Mouse (Mus musculus): Measurements from ENCODE around the gene Gpatch3.

Gpatch3 gene

DNA sequence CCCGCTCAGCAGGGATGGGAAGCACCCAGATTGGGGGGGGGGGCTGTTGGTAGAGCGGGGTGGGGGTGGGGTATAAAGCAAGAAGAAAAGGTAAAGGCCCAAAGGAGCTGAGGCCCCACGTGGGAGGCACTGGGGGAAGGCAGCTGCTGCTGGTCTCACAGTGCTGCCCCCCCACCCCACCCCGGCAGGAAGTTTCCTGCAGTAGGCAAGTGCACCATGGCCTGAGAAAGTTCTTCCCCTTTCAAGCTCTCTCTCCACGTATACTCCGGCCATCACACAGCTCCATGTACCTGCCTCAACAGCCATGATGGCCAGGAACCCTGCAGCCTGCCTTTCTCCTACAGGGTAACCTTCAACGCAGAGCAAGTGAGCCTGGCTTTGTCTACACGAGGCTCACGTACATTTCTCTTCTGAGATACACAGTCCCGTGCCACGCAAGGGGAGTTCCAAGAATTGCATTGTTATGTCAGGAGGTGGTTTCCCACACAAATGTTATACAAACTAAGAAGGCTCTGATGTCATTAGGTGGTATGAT is 47.7 kb downstream of the Gpatch3 start:
- DNase-seq, result no peak

DNA sequence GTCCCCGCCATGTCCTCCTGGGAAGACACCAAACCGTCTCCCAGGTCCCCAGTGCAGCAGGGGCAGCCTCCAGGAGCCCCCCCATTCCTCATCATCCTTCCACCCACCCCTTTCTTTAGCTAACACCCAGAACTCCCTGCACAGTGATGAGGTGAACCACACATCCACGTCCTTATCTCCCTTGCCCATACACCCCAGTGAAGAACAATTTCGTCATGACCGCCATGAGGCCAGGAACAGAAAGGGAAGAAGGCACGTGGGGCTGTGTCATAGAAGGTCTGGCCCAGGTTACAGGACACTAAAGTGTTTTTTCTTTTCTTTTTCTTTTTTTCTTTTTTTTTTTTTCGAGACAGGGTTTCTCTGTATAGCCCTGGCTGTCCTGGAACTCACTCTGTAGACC is 50.3 kb downstream of the Gpatch3 start:
- DNase-seq, result no peak

DNA sequence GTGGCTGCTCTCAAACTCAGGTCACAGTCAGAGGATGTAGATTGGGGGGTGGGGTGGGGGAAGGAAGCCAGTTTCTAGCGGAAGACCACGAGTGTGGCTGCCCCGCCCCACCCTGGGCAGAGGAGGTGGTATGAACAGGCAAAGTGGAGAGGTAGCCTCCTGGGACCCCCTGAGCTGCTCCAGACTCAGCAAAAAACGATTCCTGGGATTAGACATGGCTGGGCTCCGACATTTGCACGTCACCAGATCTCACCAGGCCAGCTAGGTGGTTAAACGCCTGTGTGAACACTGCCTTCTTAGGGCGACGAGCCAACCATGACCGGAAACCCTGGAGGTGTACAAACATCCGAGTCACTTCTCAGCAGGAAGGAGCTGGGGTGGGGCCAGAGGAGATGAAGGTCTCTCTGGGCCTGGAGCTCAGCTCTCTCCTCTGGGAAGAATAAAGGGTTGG is 51.1 kb downstream of the Gpatch3 start:
- DNase-seq, result no peak

DNA sequence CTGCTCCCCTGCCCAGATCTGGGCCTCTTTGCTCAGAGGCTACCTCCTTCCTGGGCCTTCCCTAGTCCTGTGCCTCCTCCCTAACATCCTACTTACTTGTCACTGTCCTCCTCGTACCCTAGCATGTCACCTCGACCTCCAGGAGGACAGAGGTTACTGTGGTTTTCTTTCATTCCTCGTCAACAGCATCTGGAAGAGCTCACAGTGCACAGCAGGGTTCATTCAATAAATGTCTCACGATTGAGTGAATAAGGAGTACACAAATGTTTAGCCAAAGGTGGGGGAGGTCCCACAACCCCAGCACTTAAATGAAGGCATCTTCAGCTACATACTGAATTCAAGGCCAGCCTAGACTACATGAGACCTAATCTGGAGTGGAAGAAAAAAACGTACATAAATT is 51.7 kb downstream of the Gpatch3 start:
- no peak for DNase-seq

DNA sequence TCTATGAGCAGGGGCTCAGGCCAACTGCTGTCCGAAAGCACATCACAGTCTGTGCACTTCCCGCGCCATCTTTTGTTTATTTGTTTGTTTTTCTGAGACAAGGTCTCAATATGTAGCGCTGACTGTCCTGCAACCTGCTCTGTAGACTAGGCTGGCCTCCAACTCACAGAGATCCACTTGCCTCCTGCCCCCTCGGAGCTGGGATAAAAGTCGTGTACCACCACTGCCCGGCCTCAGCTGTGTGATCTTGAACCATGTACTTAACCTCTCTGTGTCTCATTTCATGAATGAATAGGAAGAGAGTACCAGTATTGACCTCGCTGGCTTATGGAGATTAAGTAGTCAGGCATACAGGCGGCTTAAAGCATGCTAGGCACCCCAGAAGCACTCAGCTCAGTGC is 52.1 kb downstream of the Gpatch3 start:
- DNase-seq, result no peak

DNA sequence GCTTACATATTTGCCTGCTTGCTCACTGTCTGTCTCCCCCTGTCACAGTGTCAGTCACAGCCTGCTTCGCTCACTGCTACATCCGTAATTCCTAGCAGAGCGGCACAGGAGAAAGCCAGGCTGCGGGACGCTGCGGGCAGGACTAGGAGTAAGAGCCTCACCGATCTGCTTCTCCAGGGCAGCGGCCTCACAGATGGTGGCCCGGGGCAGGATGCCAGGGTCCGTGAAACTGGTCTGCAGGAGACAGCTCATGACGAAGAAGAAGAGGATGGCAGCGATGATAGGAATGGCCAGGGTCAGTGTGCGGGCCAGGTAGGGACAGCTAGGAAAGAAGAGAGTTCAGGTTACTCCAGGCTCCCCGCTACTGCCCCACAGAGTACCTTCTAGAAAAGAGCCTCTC is 52.5 kb downstream of the Gpatch3 start:
- DNase-seq, result peak; percentile 86

DNA sequence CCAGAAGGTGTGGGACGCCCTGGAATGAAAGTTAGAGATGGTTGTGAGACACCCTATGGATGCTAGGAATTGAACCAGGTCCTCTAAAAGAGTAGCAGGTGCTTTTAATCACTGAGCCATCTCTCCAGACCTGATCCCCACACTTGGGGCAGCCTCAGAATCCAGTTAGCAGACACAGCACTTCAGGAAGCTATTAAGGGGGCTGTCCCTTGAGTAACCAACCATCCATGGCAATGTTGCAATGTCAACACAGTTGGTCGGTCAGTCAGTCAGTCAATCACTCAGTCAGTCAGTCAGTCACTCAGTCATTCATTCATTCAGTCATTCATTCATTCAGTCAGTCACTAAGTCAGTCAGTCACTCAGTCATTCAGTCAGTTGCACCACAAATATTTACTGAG is 54.0 kb downstream of the Gpatch3 start:
- peak; percentile 24 for DNase-seq

DNA sequence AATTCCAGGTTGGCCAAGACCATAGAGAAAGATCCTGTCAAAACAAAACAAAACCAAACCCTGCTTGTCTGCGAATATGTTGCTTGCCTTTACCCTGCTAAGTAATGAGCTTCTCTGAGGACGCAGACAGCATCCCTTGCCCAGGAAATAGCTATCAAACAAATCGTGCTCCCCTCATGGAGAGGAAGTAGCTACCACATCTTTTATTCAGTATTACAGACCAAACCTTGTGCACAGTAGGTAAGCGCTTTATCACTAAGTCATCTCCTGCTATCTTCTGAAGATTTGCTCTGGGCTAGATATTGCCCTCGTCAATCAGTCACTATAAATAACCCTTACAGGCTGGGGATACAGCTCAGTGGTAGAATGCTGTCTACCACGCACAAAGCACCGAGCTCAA is 54.6 kb downstream of the Gpatch3 start:
- peak; percentile 12 for DNase-seq

DNA sequence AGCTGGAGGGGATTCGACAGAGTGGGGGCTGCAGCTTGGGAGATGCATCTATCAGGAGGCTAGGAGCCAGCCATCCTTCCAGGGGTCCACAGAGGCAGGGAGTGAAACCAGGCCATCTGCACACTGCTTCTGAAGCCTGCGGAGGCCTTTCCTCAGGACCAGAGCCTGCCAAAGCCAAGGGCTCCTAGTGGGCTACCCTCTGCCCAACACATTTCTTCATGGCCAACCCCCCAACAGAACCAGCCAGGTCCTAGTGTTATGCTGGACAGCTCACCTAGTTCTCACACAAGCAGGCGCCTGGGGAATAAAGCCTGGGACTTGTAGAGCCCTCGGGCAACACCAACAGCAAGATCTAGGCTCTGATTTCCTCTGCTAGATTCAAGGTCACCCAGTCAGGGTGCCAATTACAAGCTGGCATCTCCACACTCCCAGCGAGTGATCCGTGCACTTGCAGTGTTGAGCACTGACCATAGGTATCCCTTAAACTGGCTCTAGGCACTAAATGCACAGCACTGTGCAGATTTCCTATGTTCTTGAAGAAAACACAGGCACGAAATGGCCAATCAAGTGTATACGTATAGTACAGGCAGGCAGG is 55.9 kb downstream of the Gpatch3 start:
- DNase-seq, result peak; percentile 82

DNA sequence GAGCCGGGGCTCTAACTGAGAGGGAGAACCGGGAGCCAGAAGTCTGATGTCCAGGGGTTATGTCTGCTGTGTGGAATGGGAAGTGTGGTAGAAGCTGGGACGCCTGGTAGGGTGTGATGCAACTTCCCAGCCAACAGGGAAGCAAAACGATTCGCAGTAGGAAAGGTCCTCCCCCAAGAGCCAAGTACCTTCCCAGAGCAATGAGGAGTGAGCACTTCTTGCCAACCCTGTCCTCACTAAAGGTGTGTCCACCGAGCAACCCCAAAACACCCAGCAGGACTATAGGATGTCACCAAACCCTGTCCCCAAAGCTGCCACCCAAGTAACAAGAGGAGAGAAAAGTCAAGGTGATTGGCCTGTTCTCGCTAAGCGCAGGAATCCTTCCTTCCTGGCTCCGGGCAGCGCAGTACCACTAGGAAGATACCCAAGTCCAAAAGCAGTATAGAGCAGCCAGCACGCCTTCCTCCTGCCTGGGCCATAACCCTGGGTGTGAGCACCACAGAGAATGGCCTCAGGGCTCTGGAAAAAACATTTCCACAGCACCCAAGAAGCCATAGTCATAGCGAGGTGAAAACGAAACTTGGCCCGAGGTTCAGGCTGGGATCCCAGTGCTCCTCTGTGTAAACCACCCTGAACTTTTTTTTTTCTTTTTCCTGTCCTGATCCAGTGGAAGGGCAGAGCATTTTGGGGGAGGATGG is 56.7 kb downstream of the Gpatch3 start:
- peak; percentile 44 for DNase-seq

DNA sequence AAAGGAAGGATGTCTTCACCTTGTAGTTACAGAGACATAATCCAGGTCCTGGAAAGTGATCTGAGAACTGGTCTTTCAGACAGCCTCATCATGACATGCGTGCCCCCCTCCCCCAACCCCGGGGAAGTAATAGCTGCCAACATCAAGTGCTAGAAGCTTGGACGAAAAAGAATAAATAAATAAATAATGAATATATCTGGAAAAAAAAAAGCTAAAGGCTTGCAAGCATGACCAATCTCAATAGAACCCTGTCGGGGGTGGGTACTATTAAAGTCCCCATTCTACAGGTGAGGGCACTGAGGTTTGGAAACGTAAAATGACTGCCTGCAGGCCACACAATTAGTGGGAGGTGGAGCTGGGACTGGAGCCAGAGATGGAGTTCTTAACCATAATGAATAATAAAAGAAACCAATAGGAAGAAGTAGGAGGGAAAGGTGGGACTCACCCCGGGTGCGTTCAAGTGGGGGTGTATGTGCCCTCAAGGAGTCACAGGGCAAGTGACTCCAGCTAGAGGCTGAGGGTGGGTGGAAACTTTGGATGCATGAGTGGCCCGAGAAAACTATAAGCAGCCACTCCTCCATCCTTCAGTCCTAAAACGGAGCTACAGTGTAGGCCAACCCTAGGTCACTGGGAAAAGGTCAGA is 57.3 kb downstream of the Gpatch3 start:
- DNase-seq, result peak; percentile 56

DNA sequence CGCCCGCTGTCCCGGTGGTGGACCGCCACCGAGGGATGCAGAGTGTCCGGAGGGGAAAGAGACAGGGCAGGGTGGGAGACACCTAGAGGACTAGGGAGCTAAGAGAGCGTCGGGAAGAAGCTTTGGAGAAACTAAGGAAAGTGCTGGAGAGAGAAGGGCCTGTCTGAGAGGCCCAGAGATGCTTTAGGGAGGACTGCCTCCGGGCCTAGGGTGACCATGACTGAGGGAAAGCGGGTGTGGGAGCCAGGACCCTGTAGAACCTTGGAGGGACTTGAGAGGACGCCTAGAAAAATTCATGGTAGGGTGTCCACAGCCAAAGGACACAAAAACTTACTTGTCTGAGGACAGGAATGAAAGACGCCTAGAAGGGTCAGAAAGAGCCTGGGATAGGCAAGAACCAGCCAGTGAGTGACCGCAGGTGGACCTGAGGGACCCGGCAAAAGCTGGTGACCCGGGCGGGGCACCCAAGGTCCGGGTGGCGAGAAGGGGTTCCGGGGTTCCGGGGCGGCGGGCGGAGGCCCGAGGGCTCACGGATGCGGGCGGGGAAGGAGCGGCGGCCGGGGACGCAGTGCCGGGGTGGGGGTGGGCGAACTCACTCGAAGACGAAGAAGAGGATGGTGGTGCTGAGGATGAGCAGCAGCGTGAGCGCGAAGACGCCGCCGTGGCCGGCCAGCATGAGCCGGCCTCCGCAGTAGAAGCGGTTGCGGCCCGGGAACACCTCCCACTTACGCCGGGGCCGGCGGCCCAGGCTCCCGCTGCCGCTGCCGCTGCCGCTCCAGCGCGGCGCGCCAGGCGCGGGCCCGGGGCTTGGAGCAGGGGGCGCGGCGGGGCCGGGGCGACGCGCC is 58.2 kb downstream of the Gpatch3 start:
- peak; percentile 30 for DNase-seq

DNA sequence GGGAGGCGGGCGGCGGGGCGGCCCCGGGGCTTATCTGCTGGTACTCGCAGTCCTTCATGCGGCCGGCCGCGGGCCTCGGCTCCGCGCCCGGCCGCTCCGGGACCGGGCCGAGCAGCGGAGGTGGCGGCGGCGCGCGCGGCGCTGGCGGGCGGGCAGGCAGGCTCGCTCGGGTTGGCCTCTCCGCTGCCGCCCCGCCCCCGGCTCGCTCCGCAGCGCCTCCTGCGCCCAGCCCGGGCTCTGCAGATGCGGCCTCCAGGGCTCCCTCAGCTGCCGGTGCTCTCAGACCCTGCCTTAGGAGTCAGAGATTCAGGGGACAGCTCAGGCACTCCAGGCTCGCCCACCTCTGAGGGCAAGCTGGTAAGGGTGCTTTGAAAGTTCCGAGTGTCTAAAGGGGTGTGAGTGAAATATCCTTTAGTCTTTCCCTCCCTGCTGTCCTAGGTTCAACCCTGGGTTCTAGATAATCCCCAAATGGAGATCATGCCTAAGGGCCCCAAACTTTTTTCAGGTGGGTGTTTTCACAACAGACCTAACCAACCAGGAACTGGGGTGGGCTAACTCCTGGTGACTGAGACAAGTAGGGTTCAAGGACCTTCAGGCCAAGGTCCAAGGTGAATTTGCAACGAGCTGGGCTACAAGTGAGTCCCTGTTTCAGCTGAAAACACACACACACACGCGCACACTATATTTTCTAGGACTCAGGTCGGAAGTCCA is 58.9 kb downstream of the Gpatch3 start:
- DNase-seq, result peak; percentile 89
